In the genomic region with DNA sequence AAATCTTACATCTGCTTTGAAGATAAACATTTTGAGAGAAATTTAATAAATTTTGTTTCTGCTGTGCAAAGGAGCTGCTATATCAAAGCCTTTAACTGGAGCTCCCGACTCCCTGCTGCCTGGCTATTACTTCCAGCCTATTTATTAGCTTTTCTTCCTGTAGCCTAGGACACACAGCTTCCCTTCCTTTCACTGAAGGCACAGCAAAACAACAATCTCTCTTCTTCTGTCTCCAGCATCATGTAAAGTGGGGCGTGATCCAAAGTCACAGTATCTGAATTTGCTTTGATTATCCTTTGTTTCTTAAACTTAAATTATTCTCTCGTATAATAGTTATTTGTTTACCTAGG, we compare ENCODE assay signal across 15 mouse cellular contexts. TPM values are rescaled to one million over a fixed set of nuclear protein-coding genes. Genes with fewer than 3 reads are reported as not detected.
DNase-seq lines count a peak whose midpoint lies in the region.
"Had no signal": no experiment of that assay in that cellular context is flagged by ENCODE, and none has a peak within 500 bp of the region (broad histone marks: within the 10 kb centered on the region; RNA-seq: fewer than 3 reads in every experiment).

No protein-coding gene starts in this region.

- intact Hi-C loops in left cerebral cortex, postnatal 4 days (cut with DNase I): no loop called here

- DNase-seq in left cerebral cortex, postnatal 4 days: peak; percentile 26
- DNase-seq in left cerebral cortex, adult 11 months (ENCODE audit: low spot score): no peak
- DNase-seq in cerebellum, adult 11 months: peak; percentile 58
- DNase-seq in cerebellum, adult 8-10 months: peak; percentile 64
- peak; percentile 78 for DNase-seq in retina, embryonic 14.5 days (ENCODE audit: low spot score)
- DNase-seq in embryo, embryonic 10 days (ENCODE audit: low spot score): no peak
- no peak for DNase-seq in ovary, adult 18-20 months (ENCODE audit: low spot score)
- DNase-seq: adrenal gland, postnatal 14 days; gastrocnemius, postnatal 10 days; heart, postnatal 36 days; layer of hippocampus, postnatal 36 days; liver, postnatal 0 days; thymus, postnatal 14 days had no signal

RNA-seq across cellular contexts. Expression of a gene that starts 39.9 kb away (rescaled TPM):
- 1 to 10 TPM in 1 of 2 experiments, under 1 TPM in 1; 0.30 to 1.6 TPM for total RNA-seq in left cerebral cortex, postnatal 4 days (2021)
- total RNA-seq: adrenal gland, postnatal 14 days; gastrocnemius, postnatal 10 days; heart, postnatal 36 days; megakaryocyte-erythroid progenitor cell, adult 5-6 weeks; monocyte, adult 5-6 weeks had no signal

Comparison
In these comparisons a context has a peak if more than half of its experiments do, and no peak if none do; other contexts are left out.
1. DNase-seq: peak in left cerebral cortex, postnatal 4 days (single experiment), cerebellum, adult 11 months (single experiment), cerebellum, adult 8-10 months (single experiment) and retina, embryonic 14.5 days (single experiment); none in left cerebral cortex, adult 11 months (single experiment), embryo, embryonic 10 days (single experiment) and ovary, adult 18-20 months (single experiment).